Mouse (Mus musculus) limb, embryonic 13.5 days (tissue): Measurements from ENCODE around the gene B4galnt3. TPM values are rescaled to one million over a fixed set of nuclear protein-coding genes. Genes with fewer than 3 reads are reported as not detected.

Experiments
- ATAC-seq: fragments of 200-750 bp; cut with Nextera tagmentation; 2 replicates; pipeline ENCODE4 v1.8.0; 2017; ENCODE audit warnings: low read depth, moderate number of reproducible peaks, moderate TSS enrichment; ENCODE audit not compliant: low FRiP score
- H3K27ac ChIP-seq: fragments of 300-500 bp; sonication (generic); 2 replicates; pipeline ENCODE4 v1.5.1; 2015; ENCODE audit warnings: inconsistent platforms, mild to moderate bottlenecking, moderate library complexity
- H3K27me3 ChIP-seq: fragments of 300-500 bp; sonication (generic); 2 replicates; pipeline ENCODE4 v1.6.1; 2015; ENCODE audit warnings: mild to moderate bottlenecking, inconsistent platforms
- H3K36me3 ChIP-seq: fragments of 300-500 bp; sonication (generic); 2 replicates; pipeline ENCODE4 v1.6.1; 2015; ENCODE audit warnings: inconsistent platforms, mild to moderate bottlenecking, moderate library complexity
- H3K4me1 ChIP-seq: fragments of 300-500 bp; sonication (generic); 2 replicates; pipeline ENCODE4 v1.6.1; 2015; ENCODE audit warnings: inconsistent platforms
- H3K4me2 ChIP-seq: fragments of 300-500 bp; sonication (generic); replicated peaks from 2 replicates; pipeline ENCODE4 v1.6.1; 2015; ENCODE audit warnings: inconsistent platforms, mild to moderate bottlenecking, moderate library complexity
- H3K4me3 ChIP-seq: fragments of 300-500 bp; sonication (generic); 2 replicates; pipeline ENCODE4 v1.5.1; 2015; ENCODE audit warnings: moderate library complexity, mild to moderate bottlenecking, inconsistent platforms
- H3K9ac ChIP-seq: fragments of 300-500 bp; sonication (generic); 2 replicates; pipeline ENCODE4 v1.6.1; 2015; ENCODE audit warnings: mild to moderate bottlenecking, inconsistent platforms
- H3K9me3 ChIP-seq: fragments of 300-500 bp; sonication (generic); 2 replicates; pipeline ENCODE4 v1.6.1; 2016; ENCODE audit warnings: inconsistent platforms
- WGBS: fragments of 180-500 bp; shearing (Covaris S2); methylation state at CpG from one replicate; pipeline ENCODE4 v1.1.7; 2015; 5-methylcytosine and 5-hydroxymethylcytosine counted together
- polyA plus RNA-seq: library from polyadenylated mRNA; unstranded; fragments of >200 nt; fragmentation: Nextera tagmentation; extraction: Ambion mirVana; gene quantifications from 2 replicates; pipeline ENCODE4 v1.2.1, GENCODE M21; 2015

The B4galnt3 gene
- polyA plus RNA-seq, 1 experiment from 2014 or later: 0.80 TPM

DNA sequence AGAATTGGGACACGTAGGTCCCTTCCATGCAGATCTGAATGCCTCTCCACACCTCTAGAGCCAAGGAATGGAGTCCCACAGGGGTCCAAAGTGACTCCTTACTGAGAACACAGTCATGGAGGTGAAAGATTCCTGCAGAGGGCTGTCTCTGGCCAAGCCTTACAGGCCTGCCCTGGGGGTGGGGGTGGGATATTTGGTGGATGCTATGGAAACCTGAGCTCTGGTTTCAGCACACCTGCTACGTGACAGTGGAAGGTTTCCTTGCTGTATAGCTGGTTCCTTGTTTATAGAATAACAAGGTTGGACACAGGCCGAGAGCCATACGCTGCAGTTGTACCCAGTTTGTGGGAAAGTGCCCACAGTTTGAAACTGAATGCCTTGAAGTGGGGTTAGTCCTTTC, 113.9 kb downstream of the B4galnt3 start:
- WGBS: 43% methylated on average over 4 of the region's 4 CpGs
- Histone ChIP-seq H3K4me2 (no peak overlapping the region), H3K36me3 (no peaks in the 10 kb centered on the region), H3K4me1 (peaks cover 8% of the 10 kb centered on the region), H3K9ac (no peak overlapping the region), H3K27me3 (no peaks in the 10 kb centered on the region), H3K4me3 (no peak overlapping the region), H3K9me3 (no peaks in the 10 kb centered on the region), H3K27ac (no peak overlapping the region)
- ATAC-seq: no peak

DNA sequence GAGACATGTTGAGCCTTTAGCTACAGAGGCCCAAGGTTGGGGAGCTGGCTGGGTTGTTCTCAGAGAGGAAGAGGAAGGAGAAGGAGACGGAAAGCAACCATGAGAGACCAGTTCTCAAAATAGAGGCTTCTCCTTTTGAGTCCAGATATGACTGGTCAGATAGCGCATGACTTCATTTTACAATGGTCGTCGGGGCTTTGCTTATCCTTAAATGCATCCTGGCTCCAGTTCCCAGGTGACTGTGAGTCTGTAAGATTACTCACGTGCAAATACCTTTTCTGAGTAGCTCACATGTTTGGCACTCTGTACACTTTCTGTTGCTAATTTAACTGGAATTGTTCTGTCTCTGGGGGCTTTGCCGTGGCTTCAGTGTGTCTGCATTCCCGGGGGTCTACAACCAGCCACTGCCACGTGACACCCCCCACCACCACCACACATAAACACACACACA, 114.6 kb downstream of the B4galnt3 start:
- no peak for ATAC-seq
- no peaks in the 10 kb centered on the region for H3K27me3 ChIP-seq
- 65% methylated on average over 8 of the region's 8 CpGs for WGBS
- no peak overlapping the region for H3K4me2 ChIP-seq
- no peak overlapping the region for H3K9ac ChIP-seq
- H3K27ac ChIP-seq: no peak overlapping the region
- H3K36me3 ChIP-seq: no peaks in the 10 kb centered on the region
- no peak overlapping the region for H3K4me3 ChIP-seq
- H3K9me3 ChIP-seq: no peaks in the 10 kb centered on the region
- peaks cover 8% of the 10 kb centered on the region for H3K4me1 ChIP-seq

GRCm38 (mm10) chr6:120179044-120179755, 115.2 kb downstream of the B4galnt3 start:
- no peak overlapping the region for H3K4me2 ChIP-seq
- H3K4me3 ChIP-seq: no peak overlapping the region
- H3K27ac ChIP-seq: no peak overlapping the region
- 92% methylated on average over 6 of the region's 6 CpGs for WGBS
- H3K36me3 ChIP-seq: no peaks in the 10 kb centered on the region
- ATAC-seq: no peak
- H3K9me3 ChIP-seq: no peaks in the 10 kb centered on the region
- peaks cover 8% of the 10 kb centered on the region for H3K4me1 ChIP-seq
- no peak overlapping the region for H3K9ac ChIP-seq
- no peaks in the 10 kb centered on the region for H3K27me3 ChIP-seq

DNA sequence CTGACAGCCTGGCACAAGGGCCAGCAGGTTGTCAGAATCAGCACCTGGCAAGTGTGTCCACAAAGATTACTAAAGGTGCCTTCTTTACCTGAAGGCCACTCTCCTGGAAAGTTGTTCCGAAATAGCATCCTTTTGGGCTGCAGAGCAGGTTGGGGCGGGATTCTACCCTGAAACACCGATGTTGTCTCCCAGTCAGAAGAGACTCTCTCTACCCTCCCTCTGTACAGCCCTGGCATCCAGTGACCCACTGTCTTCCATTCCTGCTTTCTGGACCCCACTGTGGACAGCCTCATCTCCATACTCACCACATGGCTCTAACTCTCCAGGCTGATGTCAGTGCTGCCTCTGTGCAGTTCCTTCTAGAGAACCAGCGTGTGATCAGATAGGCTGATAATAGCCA, 118.7 kb downstream of the B4galnt3 start:
- Histone ChIP-seq H3K27ac (no peak overlapping the region), H3K4me2 (no peak overlapping the region), H3K27me3 (no peaks in the 10 kb centered on the region), H3K36me3 (no peaks in the 10 kb centered on the region), H3K9me3 (no peaks in the 10 kb centered on the region), H3K4me3 (no peak overlapping the region), H3K9ac (no peak overlapping the region), H3K4me1 (peaks cover 4% of the 10 kb centered on the region)
- no peak for ATAC-seq
- 93% methylated on average over 4 of the region's 4 CpGs for WGBS

GRCm38 (mm10) chr6:120174602-120175115, 119.7 kb downstream of the B4galnt3 start:
- WGBS: 65% methylated on average over 7 of the region's 7 CpGs
- Histone ChIP-seq H3K4me2 (no peak overlapping the region), H3K4me1 (no peaks in the 10 kb centered on the region), H3K9me3 (no peaks in the 10 kb centered on the region), H3K4me3 (no peak overlapping the region), H3K27ac (no peak overlapping the region; the same call in 1 of the 2 replicates), H3K27me3 (no peaks in the 10 kb centered on the region), H3K36me3 (no peaks in the 10 kb centered on the region), H3K9ac (no peak overlapping the region)
- ATAC-seq: no peak

- H3K9me3 ChIP-seq: no peaks in the 10 kb centered on the region
- H3K4me3 ChIP-seq: no peak overlapping the region
- no peak overlapping the region for H3K4me2 ChIP-seq
- H3K27ac ChIP-seq: no peak overlapping the region; the same call in 1 of the 2 replicates
- no peaks in the 10 kb centered on the region for H3K36me3 ChIP-seq
- no peak overlapping the region for H3K9ac ChIP-seq
- 81% methylated on average over 6 of the region's 6 CpGs for WGBS
- H3K4me1 ChIP-seq: no peaks in the 10 kb centered on the region
- no peak for ATAC-seq
- no peaks in the 10 kb centered on the region for H3K27me3 ChIP-seq
Observed at GRCm38 (mm10) chr6:120174028-120174601, 120.2 kb downstream of the B4galnt3 start.

- no peaks in the 10 kb centered on the region for H3K27me3 ChIP-seq
- no peak overlapping the region for H3K27ac ChIP-seq
- no peaks in the 10 kb centered on the region for H3K4me1 ChIP-seq
- no peak overlapping the region for H3K9ac ChIP-seq
- WGBS: 81% methylated on average over 8 of the region's 8 CpGs
- no peak for ATAC-seq
- no peaks in the 10 kb centered on the region for H3K9me3 ChIP-seq
- H3K36me3 ChIP-seq: no peaks in the 10 kb centered on the region
- H3K4me2 ChIP-seq: no peak overlapping the region
- no peak overlapping the region for H3K4me3 ChIP-seq
Observed at GRCm38 (mm10) chr6:120172294-120173017, 121.9 kb downstream of the B4galnt3 start.

GRCm38 (mm10) chr6:120167574-120167973, 126.8 kb downstream of the B4galnt3 start:
- Histone ChIP-seq H3K36me3 (no peaks in the 10 kb centered on the region), H3K4me1 (no peaks in the 10 kb centered on the region), H3K4me3 (no peak overlapping the region), H3K27me3 (no peaks in the 10 kb centered on the region), H3K27ac (no peak overlapping the region), H3K9me3 (no peaks in the 10 kb centered on the region), H3K9ac (no peak overlapping the region), H3K4me2 (no peak overlapping the region)
- ATAC-seq: no peak
- 83% methylated on average over 4 of the region's 4 CpGs for WGBS

DNA sequence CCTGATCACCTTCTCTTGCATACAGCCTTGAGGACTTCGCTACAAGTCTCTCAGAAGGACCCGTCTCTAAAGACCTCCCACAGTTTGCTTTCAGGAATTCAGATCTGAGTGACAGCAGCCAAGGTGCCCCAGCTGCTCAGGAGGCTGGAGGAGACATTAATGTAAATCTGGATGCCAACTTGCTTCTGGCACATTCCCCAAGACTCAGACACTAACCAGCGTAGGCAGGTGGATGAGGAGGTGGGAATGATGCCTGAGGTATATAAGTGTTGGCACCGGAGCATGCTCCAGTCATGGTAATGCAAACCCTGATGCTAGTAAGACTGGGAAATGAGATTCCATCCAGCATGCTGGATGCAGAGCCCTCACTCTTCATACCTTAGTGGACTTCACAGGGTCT, 129.6 kb downstream of the B4galnt3 start:
- H3K4me3 ChIP-seq: no peak overlapping the region
- no peaks in the 10 kb centered on the region for H3K36me3 ChIP-seq
- H3K27me3 ChIP-seq: no peaks in the 10 kb centered on the region
- 88% methylated on average over 4 of the region's 4 CpGs for WGBS
- no peaks in the 10 kb centered on the region for H3K9me3 ChIP-seq
- peaks cover 4% of the 10 kb centered on the region; the same call in 1 of the 2 replicates for H3K4me1 ChIP-seq
- H3K27ac ChIP-seq: no peak overlapping the region
- H3K4me2 ChIP-seq: no peak overlapping the region
- no peak for ATAC-seq
- no peak overlapping the region for H3K9ac ChIP-seq

GRCm38 (mm10) chr6:120162928-120163327, 131.4 kb downstream of the B4galnt3 start:
- no peak for ATAC-seq
- no peaks in the 10 kb centered on the region for H3K36me3 ChIP-seq
- no peak overlapping the region for H3K4me3 ChIP-seq
- H3K4me1 ChIP-seq: peaks cover 14% of the 10 kb centered on the region
- no peak overlapping the region for H3K4me2 ChIP-seq
- H3K27me3 ChIP-seq: no peaks in the 10 kb centered on the region
- 76% methylated on average over 6 of the region's 6 CpGs for whole genome bisulfite sequencing
- no peak overlapping the region for H3K9ac ChIP-seq
- H3K27ac ChIP-seq: no peak overlapping the region
- H3K9me3 ChIP-seq: no peaks in the 10 kb centered on the region

GRCm38 (mm10) chr6:120159133-120159901, 135.0 kb downstream of the B4galnt3 start:
- no peak overlapping the region for H3K4me3 ChIP-seq
- no peaks in the 10 kb centered on the region for H3K27me3 ChIP-seq
- peak; percentile 68 for ATAC-seq
- 50% methylated on average over 9 of the region's 9 CpGs for WGBS
- no peak overlapping the region for H3K4me2 ChIP-seq
- H3K9ac ChIP-seq: 0 out of 2 replicates have a peak overlapping the region, but pooled peaks have one; percentile 9
- peak overlapping the region; percentile 48; the same call in 1 of the 2 replicates for H3K27ac ChIP-seq
- no peaks in the 10 kb centered on the region for H3K36me3 ChIP-seq
- peaks cover 22% of the 10 kb centered on the region for H3K4me1 ChIP-seq
- no peaks in the 10 kb centered on the region for H3K9me3 ChIP-seq
